Mouse (Mus musculus) urinary bladder, postnatal 10 days (tissue): ENCODE data around the gene Map3k12.

Experiments used
- DNase-seq: peaks from one replicate; pipeline ENCODE4 v3.0.0; 2022; ENCODE audit warnings: low spot score

The Map3k12 gene

DNA sequence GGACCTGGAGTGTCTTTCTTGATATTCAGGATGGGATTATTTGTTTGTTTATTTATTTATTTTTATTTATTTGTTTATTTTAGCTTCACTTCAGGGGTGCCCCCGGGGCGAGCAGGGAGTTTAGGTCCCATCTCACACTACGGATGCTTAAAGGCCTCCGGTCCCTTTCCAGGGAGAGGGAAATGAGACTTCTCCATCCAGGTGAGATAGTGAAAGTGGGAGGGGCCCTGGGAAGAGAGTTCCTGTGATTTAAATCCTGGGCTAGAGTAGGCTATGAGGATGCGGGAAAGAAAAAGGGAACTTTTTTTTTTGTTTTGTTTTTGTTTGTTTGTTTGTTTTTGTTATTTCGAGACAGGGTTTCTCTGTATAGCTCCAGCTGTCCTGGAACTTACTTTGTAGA lies 57.5 kb downstream of the Map3k12 start:
- no peak for DNase-seq

DNA sequence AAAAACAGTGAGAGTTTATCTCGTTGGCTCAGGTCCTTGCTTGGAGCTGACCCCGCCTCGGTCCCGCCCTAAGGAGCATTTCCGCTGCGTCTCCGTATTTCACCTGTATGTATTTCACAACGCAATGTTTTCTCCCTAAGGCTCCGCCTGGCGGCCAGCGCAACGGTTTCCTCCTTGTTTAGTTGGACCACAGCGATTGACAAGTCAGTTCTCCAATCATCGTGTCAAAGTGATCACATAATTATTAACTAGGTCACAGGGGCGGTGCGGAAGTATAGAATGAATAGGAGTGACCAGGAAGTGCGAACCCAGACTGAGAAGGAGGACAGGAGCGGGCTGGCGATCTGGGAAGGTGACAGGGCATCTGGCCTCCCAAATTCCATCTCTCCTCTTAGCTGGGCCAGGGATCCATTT lies 58.0 kb downstream of the Map3k12 start, which contains the start of gene Prr13:
Prr13 (plus strand) TSS at position 125 of the 414 bp plus-strand sequence.
- DNase-seq: peak; percentile 67

DNA sequence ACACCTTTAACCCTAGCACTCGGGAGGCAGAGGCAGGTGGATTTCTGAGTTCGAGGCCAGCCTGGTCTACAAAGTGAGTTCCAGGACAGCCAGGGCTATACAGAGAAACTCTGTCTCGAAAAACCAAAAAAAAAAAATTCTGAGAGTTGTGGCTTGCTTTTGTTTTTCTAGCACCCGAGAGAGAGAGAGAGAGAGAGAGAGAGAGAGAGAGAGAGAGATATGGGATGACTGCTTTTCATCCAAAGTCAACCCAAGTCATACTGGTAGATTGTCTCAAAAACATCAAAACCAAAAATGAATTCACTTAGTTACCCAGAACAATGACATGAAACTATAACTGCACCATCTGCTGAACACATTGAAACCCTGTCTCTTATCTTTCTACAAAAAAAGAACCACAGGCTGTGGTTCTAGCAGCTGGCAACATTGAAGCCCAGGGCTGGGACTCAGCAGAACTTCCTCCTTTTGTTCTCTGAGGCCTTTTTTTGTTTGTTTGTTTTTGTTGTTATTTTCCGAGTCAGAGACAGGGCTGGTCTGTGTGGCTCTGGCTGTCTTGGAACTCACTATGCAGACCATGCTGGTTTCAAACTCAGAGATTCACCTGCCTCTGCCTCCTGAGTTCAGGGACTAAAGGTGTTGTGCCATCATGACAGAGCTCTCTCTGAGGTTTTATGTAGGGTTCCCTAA lies 58.7 kb downstream of the Map3k12 start:
- DNase-seq: no peak

DNA sequence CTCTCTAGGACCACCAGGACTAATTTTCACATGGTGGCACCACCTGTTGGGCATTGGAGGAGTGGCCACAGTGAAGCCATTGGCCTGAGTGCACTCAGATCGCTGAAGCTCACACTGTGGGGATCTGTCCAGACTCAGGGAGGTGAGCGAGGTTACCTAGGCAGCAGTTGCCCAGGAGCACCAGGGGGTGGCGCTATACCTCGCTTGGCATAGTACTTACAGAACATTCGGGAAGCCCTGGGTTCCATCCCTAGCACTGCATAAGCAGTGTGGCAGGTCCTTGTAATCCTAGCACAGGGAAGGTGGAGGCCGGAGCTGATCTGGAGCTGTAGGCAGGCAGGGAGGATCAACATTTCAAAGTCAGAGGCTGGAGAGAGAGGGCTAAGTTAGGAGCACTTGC lies 60.9 kb downstream of the Map3k12 start:
- DNase-seq: no peak

DNA sequence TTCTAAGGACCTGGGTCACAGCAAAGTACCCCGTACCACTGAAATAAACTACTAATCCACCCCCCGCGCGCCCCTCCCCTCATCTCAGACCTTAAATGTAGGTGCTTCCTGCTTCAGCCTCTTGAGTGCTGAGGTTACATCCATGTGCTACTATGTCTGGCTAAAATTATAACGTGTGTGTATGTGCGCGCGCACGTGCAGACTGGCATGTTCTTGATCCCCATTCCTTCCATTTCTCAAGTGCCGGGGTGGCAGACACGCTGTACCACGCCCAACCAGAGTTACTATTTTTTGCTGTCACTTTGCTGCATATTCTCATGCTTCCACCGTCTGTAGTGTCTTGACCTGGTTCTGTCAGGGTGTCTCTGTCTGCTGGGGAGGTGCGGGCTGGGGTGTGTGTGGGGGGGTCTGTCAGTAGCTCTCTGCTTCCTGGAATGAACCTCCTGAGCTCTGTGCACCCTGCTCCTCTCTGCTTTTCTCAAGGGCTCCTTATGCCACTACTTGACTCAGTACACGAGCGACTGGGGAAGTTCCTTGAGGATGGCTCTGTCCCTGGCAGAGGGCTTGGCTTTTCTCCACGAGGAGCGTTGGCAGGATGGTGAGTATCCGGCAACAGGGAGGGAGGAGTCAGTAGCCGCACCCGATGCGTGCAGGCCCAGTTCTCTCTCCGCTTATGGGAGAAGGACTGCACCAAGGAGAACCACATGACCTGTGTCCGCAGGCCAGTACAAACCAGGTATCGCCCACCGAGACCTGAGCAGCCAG lies 65.0 kb downstream of the Map3k12 start:
- no peak for DNase-seq

DNA sequence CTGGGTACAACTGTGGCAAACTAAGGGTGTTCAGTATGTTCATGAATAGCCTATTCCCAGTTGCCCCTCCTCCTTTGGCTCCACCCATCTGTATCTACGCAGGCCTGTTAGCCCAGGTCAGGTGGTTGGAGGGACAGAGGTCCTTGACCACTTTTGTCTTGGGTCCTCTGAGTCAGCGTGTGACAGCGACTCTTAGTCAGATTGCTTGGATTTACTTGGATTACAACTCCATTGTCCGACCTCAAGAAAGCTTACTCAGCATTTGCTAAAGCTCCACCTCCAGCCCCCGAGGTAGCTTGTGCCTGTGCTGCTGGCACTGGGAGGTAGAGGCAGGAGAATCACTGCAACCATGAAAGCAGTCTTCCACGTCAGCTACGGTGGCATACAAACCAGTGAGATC lies 65.9 kb downstream of the Map3k12 start:
- DNase-seq: no peak

DNA sequence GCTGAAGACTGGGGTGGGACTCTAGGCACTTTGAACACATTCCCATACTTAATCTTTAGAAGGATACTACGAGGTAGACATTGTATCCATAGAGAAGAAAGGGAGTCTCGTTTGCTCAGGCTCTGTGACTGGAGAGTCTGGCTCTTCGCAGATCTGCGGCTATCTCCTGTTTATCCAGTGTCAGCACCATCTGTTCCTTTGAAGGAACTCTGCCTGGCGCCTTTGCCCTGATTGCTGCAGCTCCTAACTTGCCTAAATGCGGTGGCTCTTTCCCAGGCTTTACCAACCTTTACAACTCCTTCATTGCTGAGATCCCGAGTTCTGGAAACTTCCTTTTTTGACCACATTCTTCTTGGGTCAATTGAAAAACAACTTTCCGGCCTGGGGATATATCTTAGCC lies 67.5 kb downstream of the Map3k12 start:
- no peak for DNase-seq
